Mouse (Mus musculus) gastrocnemius, adult 8-10 months (tissue): ENCODE measurements around the gene Itsn2. TPM values are rescaled to one million over a fixed set of nuclear protein-coding genes. Genes with fewer than 3 reads are reported as not detected.
A peak's percentile ranks its signal among the peaks of the same experiment; 100 is the strongest.
"Not testable (repeated sequence)": the region's sequence is repeated elsewhere in the genome, so short reads cannot be mapped to it uniquely, and the experiment has no call there.

ENCODE experiments used
- DNase-seq, 2 experiments: peaks; one replicate each; pipeline ENCODE4 v3.0.0; 2022; ENCODE audit warnings: low spot score in 2 of 2
- total RNA-seq, 4 experiments: library from RNA; stranded (reverse); gene quantifications; 2 replicates each; pipeline ENCODE4 v1.2.4; 2022

Gene Itsn2
- total RNA-seq, 4 experiments from 2014 or later = 19.5 to 22.2 (median 21.1) TPM

GRCm38 (mm10) chr12:4598666-4599428, 6.4 kb downstream of the Itsn2 start:
- no peak for DNase-seq

GRCm38 (mm10) chr12:4599713-4600112, 7.3 kb downstream of the Itsn2 start:
- no peak for DNase-seq

- DNase-seq = no peak
Measured at GRCm38 (mm10) chr12:4606625-4607024, 14.2 kb downstream of the Itsn2 start.

GRCm38 (mm10) chr12:4614722-4615121, 22.3 kb downstream of the Itsn2 start:
- DNase-seq = no peak

GRCm38 (mm10) chr12:4624201-4624600, 31.8 kb downstream of the Itsn2 start:
- DNase-seq = no peak

- no peak for DNase-seq
Measured at GRCm38 (mm10) chr12:4632957-4633356, 40.5 kb downstream of the Itsn2 start.

GRCm38 (mm10) chr12:4638438-4638837, 46.0 kb downstream of the Itsn2 start:
- no peak for DNase-seq

- DNase-seq = no peak
Measured at GRCm38 (mm10) chr12:4640737-4641136, 48.3 kb downstream of the Itsn2 start.

- DNase-seq = no peak
Measured at GRCm38 (mm10) chr12:4656813-4657212, 64.4 kb downstream of the Itsn2 start.

- DNase-seq = no peak
Measured at GRCm38 (mm10) chr12:4664929-4665674, 72.7 kb downstream of the Itsn2 start.

GRCm38 (mm10) chr12:4665675-4666037, 73.2 kb downstream of the Itsn2 start:
- no peak for DNase-seq

- no peak for DNase-seq
Measured at GRCm38 (mm10) chr12:4676336-4676735, 83.9 kb downstream of the Itsn2 start.

GRCm38 (mm10) chr12:4679971-4680370, 87.5 kb downstream of the Itsn2 start:
- no peak for DNase-seq

GRCm38 (mm10) chr12:4685441-4685840, 93.0 kb downstream of the Itsn2 start:
- no peak for DNase-seq

GRCm38 (mm10) chr12:4688386-4688785, 95.9 kb downstream of the Itsn2 start:
- DNase-seq = no peak

- DNase-seq = peak in 1 of 2 experiments; percentile 12
Measured at GRCm38 (mm10) chr12:4689341-4689740, 96.9 kb downstream of the Itsn2 start.

GRCm38 (mm10) chr12:4691193-4691592, 98.8 kb downstream of the Itsn2 start:
- DNase-seq = no peak

GRCm38 (mm10) chr12:4694534-4694933, 102.1 kb downstream of the Itsn2 start:
- no peak for DNase-seq

GRCm38 (mm10) chr12:4705626-4706025, 113.2 kb downstream of the Itsn2 start:
- not testable (repeated sequence) for DNase-seq

GRCm38 (mm10) chr12:4706175-4706574, 113.7 kb downstream of the Itsn2 start:
- no peak for DNase-seq

GRCm38 (mm10) chr12:4706901-4707300, 114.5 kb downstream of the Itsn2 start:
- DNase-seq = no peak

- no peak for DNase-seq
Measured at GRCm38 (mm10) chr12:4707488-4708017, 115.1 kb downstream of the Itsn2 start.

GRCm38 (mm10) chr12:4708296-4708695, 115.9 kb downstream of the Itsn2 start:
- DNase-seq = no peak
